Mouse (Mus musculus) liver (tissue): Measurements from ENCODE around the gene Trim47.

Experiments
- DNase-seq: peaks from one replicate; pipeline ENCODE4 v3.0.0-alpha.2; 2020; ENCODE audit warnings: mixed read lengths

Trim47 gene

DNA sequence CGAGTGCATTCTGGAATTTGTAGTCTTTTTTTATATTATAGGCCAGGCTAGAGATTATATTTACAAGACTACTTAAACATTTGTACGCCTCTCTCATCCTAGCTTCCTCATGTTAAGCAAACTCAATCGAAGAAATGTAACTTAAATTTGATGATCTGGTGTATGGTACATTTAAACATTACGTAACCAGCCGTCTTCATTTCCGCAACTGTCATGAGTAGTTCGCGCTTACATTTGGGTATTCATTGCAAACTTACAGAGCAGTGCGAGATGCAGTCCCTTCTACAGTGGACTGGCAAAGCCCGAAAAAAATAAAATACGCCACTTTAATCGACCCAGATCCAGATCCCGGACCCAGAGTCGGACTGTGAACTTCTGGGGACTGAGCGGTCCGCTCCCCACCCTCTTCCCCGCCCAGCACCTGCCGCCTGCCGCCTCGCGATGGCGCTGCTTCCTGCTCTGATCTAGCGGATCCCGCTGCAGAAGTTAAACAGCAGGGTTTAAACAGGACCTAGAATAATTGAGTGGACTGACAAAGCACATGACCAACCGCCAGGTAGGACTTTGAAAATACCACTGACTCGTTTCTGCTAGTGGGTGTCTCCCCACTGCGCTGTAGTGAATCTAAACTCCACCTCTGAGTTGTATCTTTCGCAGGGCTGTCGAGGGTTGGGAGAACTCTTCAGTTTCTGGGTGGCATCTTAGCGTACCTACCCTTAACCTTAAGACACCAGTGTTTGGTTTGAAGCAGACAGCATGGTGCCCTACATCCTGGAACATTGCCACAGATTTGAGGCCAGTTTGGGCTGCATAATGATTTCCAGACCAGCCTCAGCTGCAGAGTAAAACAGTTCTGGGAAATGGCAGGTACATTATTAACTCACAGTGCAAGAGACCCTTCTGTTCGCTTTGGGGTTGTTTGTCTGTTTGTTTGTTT is 39.5 kb downstream of the Trim47 start:
- DNase-seq, result peak; percentile 93

DNA sequence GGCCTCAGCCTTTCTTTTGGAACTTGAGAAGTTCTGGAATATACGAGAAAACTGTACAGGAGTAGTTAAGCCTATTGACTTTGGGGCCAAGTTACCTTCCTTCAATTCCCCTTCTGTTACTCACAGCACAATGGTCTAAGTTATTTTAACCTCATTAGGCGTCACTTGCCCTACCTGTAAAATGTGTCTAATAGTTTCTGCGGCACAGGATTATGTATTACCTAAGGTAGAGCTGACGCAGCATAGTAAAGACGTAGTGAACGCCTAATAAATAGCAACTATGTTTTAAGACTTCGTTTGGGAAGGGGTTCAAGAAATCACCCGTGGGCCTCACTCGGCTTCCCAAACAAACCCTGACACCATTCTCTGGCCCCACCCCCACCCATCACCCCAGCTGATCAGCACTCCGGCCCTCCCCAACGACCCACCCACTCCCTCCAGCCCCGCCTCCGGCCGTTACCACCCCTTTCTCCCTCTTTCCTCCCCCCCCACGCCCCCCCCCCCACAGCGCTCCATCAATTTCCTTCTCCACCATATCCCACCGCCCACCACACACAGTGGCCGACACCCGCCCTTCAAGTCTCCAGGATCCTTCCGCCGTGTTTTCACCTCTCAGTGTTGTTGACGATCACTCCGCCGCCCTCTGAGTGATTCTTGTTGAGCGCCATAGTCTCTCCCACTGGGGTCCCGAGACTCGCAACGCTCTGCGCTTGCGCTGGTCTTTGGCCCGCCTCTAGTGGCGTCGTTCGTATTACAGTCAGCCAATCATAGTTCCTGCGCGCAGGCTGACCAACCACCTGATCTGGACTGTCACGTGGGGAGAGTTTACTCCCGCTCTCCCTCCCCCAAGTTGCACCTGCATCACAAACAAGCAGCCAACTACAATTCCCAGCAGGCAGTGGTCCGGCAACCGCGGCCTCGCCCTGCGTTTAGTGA is 40.5 kb downstream of the Trim47 start, which contains the start of gene Wbp2:
TSS of gene Wbp2 (minus strand) at position 738 of the 936 bp plus-strand sequence.
- DNase-seq, result peak; percentile 97

DNA sequence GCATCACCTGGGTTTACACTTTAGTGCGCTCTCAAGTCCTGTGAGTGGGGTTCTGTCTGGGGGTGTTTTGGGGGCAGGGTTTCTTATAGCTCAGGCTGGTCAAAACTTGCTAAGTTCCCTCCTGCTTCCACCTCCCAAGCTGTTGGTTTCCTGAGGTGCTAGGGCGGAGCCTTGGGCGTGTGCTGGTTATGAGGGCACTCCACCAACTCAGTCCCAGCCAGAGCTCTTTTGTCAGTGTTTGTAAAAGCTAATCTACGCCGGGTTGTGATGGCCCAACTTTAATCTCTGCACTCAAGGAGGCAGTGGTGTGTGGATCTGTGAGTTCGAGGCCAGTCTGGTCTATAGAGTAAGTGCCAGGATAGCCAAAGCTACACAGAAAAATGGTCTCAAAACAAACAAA is 42.8 kb downstream of the Trim47 start:
- DNase-seq, result peak; percentile 75

DNA sequence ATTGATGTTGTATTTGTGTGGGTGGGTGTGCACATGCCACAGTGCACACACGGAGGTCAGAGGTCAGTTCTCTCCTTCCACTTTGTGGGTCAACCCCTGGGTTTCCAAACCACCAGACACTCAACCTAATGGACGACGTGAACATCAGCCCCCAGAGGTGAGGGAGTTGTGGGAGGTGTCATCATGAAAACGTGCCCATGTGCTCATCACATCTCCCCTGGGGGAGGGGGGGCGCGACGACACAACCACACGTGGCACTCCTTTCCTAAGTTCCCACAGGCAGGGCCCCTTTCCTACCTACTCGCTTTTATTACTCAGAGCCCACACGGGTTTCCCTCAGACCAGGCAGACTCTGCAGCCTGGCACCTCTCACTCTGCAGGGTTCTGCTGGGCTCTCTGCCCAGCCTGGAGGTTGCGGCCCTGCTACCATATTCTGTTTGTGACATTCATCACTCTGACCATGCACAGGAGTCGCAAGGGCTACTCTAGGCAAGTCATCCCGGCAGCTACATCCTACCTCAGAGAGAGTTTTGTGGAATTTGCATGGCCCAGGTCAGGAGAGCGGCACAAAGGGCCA is 43.8 kb downstream of the Trim47 start:
- no peak for DNase-seq

DNA sequence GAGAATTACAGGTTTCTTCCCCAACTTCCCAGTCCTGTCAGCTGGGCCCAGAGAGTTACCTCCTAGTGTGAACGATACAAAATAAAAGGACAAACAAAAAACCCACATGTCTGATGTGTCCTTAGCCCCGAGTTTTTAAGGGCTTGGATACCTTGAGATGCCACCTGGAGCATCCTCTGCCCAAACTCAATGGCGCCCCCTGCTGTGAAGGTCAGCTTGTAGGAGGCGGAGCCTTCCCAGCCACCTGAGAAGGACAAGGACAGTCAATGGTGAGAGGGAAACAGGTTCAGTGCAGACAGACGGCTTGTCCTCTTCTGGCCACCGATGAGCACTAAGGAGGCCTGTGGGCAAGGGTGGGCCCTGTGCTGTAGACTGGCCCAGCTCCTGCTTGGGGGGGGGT is 45.9 kb downstream of the Trim47 start:
- peak; percentile 89 for DNase-seq

DNA sequence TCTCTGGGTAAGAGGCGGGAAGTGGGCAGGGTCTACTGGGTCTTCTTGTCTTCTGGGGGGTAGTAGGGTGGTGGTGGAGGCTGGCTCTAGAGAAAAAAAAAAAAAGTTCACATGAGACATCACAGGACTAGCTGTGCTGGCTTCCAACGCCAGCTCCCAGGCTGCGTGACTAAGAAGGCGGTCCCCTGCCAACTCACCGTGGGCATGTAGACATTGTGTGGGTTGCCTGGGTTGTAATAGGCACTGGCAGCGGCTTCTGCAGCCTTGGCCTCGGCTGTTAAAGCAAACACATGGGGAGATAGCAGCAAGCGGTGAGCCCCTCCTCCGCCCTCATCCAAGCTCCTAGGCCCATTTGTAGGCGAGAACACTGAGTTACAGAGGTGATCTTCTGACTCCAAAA is 47.5 kb downstream of the Trim47 start:
- DNase-seq, result no peak

DNA sequence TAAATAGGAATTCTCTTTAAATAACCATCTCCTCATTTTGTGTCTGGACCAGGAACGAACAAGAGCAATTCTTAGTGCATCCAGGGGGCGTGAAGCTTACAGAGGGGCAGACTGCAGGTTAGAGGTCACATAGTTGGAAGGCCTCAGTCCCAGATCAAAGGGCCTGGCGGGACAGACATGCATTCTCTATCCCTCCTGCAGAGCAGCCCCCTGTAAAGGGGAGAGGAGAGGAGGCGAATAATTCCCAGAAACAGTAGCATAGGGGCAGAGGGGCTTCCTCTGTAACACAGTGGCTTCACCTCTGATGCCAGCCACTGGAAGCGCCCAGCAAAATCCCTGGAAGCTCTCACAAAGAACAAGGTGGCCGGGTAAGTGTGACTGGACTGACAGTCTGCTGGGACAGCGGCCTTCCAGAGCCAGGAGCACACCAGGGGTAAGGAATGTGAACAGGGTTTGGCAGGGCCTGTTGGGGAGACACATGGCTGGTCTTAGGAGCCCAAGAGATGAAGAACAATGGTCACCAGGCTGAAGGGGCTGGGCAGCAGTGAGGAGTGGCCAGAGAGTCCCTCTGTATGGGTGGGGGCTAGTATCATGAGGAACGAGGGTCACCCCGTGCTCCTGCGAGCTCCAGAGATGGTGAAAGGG is 48.2 kb downstream of the Trim47 start:
- DNase-seq, result no peak

DNA sequence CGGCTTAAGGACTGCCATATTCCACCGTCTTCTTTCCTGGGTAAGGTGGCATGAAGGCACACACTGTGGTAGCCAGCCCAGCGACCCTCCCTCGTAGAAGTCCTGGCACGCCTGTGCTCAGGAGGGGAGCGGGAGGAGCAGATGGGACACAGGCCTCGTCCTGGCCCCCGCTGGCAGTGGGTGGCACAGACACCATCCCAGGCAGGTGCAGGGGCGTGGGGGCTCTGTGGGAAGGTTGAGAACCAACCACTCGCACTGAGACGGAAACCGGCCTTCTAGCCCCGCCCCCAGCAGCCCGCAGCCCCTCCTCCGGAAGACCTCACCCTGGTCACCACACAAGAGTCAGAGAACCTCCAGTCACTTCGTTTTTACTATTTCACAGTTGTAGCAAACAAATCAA is 48.8 kb downstream of the Trim47 start:
- DNase-seq, result peak; percentile 83

DNA sequence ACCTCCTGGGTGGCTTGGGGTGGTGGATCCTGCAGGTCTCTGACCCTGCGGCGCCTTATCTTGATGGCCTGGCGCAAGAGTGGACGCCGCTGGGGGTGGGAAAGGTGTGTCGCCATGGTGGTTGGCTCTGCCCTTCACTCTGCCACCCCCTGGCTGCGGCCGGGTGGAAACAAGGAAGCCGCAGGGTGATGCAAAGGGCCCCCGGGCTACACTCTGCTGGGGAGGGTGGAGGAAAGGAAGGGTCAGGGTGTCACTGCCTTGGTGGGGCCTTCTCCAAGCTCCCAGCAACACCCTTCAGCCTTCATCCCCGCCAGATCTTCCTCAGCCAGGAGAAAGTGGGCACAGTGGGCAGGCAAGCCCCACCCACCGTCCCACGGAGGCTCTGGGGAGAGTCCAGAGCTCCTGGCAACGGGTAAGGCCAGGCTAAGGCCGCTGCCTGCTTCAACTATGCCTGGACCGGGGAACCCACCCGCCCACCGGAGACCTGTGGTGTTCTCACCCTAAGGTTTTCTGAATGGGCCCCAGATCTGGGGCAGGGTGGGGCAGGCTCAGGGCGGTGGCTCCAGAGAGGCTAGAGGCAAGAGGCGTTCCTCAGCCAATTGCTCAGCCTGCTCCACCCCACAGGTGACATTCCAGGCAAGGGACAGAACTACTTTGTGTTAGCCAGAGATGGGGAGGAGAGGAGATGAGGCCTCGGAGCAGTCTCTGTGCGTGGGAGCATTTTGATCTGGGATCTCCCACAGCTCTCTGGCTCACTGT is 49.4 kb downstream of the Trim47 start, which contains the start of gene Unc13d:
TSS of gene Unc13d (minus strand) at position 516 of the 759 bp plus-strand sequence.
- peak; percentile 91 for DNase-seq

DNA sequence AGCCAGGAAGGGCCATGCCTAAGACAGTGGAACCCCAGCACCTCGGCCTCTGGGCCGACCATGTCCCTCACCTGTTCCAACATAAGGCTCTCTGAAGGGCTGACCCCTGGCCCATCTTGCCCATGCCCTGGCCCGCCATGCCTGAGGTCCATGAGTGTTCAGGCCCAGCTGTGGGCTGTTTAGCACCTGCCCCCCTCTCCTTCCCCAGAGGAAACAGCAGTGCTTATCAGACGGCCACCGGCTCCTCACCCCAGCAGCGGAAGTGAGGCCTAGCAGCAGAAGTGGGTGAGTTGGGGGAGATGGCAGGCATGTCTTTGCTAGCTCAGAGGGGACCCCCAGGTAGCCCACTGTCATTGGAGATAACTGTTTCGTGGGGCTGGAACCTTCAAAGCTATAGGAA is 50.2 kb downstream of the Trim47 start:
- peak; percentile 83 for DNase-seq

DNA sequence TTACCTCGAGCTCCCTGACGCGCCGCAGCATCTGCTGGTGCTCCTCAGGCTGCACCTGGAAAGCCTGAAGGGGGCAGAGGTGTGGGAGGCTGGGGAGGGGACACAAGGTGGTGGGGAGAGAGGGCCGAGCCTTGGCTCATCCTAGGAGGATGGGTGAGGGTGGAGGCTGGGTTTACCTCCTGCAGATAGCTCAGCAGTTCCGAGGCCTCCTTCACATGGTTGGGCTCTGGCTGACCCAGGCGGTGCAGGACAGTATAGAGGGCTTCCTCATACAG is 50.8 kb downstream of the Trim47 start:
- DNase-seq, result peak; percentile 57

DNA sequence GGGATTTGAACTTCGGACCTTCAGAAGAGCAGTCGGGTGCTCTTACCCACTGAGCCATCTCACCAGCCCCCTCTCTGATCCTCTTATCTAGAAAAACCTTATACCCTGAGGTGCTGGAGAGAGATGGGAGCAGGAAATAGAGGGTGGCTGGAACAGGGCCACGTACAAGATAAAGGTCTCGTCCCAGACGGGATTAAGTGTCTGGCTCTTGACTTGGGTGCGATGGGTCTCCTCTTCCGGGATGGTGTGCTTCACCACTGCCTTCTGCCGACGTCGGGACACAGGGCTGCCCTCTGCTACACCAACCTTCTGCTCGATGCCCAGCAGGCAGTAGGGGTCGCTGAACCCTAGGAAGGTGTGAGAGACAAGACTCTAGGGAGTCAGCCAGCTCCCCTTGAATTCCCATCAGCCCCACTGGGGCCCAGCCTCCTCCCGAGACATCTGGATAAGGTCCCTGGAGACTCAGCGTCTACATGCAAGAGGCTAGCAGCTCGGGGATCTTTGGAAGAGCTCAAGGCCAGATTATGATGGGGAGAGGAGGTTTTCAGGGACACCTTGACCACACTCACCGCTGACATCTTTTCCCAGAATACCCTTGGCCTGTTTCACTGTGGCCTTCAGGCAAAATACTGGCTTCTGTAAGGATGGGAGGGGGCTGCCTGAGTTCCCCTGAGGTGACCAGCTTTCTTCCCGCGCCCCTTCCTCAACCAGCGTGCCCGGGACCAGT is 51.3 kb downstream of the Trim47 start:
- DNase-seq, result peak; percentile 67

DNA sequence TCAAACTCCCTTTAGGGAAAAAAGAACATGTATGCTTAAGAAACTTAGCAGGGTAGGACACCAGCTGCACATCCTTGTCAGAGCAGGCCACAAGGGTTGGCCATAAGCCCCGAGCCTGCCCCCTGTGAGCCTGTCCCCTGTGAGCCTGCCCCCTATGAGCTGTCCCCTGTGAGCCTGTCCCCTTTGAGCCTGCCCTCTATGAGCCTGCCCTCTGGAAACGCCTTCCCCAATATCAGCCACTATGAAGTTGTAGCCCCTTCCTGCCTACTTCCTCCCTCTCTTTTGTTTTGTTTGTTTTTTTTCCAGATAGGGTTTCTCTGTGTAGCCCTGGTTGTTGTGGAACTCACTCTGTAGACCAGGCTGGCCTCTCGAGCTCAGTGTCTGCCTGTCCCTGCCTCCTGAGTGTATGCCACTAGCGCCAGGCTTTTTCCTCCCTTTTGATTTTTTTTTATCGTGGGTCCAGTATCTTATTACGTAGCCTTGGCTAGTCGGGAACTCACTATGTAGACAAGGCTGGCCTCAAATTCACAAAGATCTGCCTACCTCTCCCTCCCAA is 52.5 kb downstream of the Trim47 start:
- DNase-seq, result no peak

DNA sequence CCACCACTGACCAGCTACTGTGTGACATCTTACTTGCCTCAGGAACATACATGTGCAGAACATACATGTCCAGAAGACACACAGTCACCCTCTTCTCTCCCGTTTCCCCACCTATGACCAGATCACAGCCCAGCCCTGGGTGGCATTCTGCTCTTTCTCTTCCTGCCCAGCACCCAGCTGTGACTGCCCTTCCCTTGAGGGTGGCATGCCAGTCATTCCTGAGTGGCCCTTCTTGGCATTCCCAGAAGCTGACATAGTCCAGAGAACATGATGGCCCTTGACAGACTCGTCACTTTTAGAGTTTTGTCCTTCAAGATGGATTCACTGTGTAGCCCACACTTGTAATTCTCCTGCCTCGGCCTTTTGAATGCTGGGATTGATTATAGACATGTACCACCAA is 54.4 kb downstream of the Trim47 start:
- DNase-seq, result no peak

DNA sequence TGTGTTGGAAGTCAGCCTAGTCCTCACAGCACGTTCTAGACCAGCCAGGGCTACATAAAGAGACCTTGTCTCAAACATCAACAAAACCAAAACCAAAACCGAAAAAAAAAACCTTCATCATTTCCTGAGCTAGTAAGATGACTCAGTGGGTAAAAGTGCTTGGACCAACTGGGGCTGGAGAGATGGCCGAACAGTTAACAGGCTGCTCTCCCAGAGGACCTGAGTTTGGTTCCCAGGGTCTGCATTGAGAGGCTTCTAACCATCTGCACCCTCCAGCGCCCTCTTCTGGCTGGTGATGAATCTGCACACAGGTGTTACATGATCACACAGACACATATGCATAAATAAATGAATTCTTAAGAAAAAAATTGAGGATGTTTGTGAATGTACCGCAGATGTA is 55.5 kb downstream of the Trim47 start:
- peak; percentile 72 for DNase-seq

DNA sequence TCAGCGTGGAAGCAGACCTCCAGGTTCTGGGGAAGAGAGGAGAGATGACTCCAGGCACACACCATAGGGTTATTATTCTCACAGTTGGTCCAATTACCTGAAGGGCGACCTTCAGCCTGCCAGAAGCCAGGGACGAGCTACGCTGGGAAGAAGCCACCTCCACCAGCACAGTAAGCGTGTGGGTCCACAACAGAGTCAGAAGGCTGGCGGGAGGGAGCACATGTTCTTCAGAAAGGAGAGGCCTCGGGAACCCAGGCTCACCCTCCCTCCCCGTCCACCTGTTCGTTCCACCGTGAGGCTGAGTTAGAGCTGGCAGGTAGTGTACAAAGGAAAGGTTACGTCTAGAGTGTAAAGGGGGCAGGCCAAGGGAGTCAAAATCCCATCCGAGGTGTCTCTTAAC is 61.7 kb downstream of the Trim47 start:
- no peak for DNase-seq

DNA sequence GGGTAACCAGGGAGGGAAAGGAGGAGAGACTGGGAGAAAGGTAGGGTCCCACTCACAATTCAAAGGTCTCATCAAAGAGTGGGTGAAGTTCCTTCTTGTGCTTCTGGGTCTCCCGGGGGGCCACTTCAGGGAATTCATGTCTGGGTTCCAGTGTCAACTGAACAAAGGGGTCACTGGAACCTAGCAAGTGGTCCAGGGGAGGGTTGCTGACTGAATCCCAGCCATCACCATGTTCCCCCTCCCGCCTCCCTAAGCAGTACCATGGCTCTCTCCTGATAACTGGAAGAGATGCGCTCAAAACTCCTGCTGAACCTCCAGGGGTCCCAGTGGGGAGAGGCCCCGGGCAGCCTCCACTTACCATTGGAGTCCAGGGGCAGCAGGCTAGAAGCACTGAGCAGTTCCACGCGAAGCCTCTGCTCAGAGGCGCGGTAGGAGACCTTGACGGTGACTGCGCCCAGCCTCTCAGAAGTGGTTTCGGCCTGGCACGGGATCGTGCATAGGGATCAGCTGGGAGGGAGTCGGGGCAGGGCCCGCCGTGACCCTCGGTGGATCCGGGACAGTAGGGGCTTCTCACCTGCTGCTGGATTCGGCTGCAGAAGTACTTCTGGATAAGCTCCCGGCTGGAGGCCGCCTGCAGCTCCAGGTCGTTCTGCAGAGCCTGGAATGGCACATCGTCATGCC is 62.7 kb downstream of the Trim47 start:
- no peak for DNase-seq

DNA sequence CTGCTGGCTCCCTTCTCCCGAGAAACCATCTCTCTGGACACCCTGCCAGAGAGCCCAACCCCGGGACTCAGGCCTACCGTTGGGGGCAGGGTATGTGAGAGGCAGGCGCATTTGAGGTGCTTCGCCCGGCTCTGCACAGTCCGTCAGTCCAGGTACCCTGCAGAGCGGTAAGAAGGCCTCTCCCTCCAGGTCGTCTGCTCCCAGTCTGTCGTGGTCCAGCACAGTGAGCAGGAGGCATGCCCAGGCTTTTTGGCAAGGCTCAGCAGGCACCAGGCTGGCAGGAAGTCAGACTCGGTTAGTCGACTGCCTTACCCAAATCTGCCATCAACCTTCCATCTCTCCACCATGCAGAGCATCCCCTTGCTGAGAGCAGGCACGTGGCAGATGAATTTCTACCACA is 63.4 kb downstream of the Trim47 start:
- no peak for DNase-seq

DNA sequence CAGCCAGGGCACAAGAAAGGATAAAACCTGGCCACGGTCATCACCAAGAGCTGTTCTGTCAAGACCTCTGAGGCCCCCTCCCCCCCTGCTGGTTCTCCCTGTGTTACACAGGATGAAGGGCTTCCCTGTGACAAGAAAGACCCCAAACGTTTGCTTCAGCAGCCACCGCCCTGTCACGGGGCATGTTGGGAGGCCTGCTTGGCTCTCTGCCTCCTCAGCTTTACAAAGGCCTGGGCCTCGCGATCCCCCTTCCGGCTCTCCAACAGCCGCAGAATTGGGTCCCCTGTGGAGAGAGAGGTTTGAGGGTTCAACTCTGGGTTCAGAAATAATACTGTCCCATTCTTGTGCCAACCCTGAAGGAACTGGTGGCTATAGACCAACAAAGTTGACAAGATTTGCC is 64.5 kb downstream of the Trim47 start:
- DNase-seq, result no peak

DNA sequence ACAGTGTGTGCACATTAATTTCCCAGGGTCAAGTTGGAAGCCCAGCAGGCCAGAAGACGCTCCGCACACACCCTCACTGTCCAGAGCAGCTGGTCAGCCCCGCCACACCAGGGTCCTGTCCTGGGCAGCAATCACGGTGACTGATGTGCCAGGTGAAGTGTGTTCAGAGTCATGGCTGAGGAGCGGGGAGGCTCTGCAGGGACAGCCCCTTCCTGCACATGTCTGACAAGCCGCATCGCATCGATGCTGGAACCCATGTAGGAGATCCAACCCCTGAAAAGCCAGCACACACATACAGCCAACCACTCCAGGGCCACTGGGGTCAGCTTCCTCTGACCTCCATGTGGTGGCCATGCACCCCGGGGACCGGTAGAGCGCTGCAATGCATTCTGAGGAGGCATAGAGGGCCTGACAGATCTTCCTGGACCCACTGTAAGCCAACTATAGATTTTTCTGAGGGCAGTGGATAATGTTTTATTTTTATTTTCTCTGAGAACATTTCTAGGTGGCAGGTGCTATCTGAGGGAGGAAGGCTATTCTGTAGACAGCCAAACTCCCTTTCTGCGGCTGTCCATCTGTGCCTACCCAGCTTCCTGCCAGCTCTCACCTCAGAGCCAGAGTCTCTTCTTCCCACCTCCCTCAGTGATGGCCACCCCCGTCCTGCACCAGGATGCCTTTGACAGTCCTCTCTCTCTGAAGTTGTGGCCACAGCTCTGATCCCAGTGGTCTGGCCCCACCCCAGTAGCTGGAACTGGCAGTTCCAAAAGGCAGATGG is 65.2 kb downstream of the Trim47 start:
- no peak for DNase-seq
